Mouse (Mus musculus) lung, postnatal 4 days (tissue): Measurements from ENCODE around the gene Teddm1b.
A peak's percentile ranks its signal among the peaks of the same experiment; 100 is the strongest.
"Not testable (repeated sequence)": the region's sequence is repeated elsewhere in the genome, so short reads cannot be mapped to it uniquely, and the experiment has no call there.

ENCODE experiments used
- DNase-seq, 2 experiments: peaks; one replicate each; pipeline ENCODE4 v3.0.0; 2021

Gene Teddm1b

DNA sequence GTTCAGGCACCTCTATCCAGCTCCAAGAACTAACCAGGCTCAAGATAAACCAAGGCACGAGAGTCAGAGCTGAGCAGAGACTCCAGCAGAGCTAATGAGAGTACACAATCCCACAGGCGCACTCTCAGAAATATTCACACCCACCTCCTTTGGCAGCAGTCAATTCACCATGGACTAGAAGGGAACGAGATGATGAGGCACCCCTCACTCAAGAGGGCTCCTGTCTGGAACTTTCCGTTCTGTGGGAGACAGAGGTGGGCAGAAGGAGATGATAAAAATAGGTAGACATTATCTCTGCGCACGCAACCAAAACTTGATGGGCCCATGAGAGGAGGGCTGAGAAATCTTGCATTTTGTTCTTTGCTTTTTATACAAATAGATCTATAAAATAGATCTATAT is at the start of gene Teddm1b:
Gene Teddm1b, plus strand, starts transcription at position 301 of the 400 bp plus-strand sequence.
- DNase-seq: no peak

DNA sequence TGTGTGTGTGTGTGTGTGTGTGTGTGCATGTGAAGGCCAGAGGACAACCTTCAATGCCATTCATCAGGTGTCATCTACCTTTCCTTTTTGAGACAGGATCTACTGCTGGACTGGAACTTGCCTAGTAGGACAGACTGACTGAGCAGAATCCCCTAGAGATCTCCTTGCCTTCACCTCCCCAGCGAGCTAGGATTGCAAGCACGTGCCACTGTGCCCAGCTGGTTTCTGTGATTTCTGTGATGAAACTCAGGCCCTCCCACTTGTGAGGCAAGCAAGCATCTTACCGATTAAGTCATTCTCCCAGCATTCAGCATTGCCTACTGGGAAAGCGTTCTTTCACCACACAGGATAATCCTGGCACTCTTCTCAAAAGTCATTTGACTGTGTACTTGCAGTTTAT is 43.4 kb upstream of the Teddm1b start:
- DNase-seq: no peak

- DNase-seq: no peak
Measured at GRCm38 (mm10) chr1:153836036-153836435, 38.1 kb upstream of the Teddm1b start.

DNA sequence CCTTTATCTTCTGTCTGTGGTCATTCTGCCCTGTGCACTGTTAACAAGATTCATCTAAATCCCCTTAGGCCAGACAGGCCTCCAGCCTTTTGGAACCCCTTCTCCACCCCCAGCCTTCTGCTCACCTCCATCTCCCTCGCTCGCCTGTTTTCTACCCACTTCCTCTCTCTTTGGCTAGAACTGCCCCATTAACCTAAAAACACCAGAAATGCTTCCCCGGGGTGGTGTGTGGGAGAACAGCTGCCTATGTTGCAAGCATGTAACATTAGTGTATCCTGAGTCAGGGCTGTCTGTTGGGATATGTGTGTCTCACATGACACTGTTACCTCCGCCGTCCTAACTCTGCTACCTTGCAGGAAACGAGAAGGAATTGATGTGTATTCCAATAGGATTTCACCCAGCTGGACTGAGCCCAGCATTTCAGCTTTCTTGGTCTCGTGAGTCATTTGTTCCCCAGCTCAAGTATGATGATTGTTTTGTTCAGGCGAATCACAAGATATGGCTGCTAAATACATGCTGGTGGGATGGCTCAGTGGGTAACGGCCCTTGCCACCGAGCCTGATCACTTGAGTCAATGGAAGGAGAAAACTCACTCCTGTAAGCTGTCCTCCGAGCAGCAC is 31.9 kb upstream of the Teddm1b start:
- DNase-seq: no peak

- DNase-seq: no peak
Measured at GRCm38 (mm10) chr1:153844042-153844441, 30.1 kb upstream of the Teddm1b start, which contains the start of gene Rgsl1. Gene Rgsl1, minus strand, starts transcription at chr1:153844142.

- no peak for DNase-seq
Measured at GRCm38 (mm10) chr1:153846420-153846819, 27.7 kb upstream of the Teddm1b start.

DNA sequence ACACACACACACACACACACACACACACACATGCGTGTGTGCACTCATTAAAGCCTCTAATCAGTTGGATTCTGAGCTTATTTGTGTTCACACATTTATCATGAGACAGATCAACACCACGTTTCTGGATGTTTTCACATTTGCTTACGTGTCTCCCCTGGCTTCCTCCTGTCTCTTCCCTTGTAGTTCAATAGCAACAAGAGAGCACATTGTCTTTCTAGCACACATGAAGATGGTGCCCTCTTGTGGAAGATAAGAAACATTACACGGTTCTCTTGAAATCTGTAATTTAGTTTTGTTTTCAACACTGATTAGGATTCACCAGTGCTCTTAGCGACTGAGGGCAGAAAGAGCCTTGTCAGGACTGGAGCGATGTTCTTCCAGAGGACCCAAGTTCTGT is 27.3 kb upstream of the Teddm1b start:
- DNase-seq: no peak

DNA sequence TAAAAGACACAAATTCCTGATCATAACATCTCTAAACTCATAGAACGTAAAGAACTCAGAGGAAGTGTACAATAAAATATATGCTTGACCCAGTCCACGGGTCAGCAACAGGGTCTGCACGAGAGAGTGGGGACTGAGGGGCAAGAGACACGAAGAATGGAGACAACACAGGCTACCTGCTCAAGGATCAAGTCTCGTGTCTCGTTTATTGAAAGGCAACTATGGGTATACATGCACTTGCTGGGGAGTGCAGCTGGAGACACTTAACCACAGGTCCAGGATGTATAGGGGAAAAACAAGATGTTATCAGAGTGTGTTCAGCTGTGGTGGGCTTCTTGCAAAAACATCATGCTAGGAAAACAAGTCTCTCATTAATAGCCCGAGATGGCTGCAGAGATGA is 21.4 kb upstream of the Teddm1b start:
- not testable (repeated sequence) for DNase-seq

- no peak for DNase-seq
Measured at GRCm38 (mm10) chr1:153855946-153856345, 18.2 kb upstream of the Teddm1b start.

DNA sequence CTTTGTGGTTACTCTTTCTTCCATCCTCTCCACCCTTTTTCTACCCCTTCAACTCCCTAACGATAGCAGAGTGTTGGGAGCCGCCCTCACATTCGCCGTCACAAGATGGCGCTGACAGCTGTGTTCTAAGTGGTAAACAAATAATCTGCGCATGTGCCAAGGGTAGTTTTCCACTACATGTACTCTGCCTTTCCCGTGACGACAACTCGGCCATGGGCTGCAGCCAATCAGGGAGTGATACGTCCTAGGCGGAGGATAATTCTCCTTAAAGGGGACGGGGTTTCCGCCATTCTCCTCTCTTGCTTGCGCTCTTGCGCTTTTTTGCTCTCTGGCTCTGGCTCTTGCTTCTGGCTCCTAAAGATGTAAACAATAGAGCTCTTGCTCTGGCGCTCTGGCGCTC is 6.2 kb downstream of the Teddm1b start:
- DNase-seq: peak in 1 of 2 experiments; percentile 31

GRCm38 (mm10) chr1:153886024-153886633 is 12.0 kb downstream of the Teddm1b start:
- no peak for DNase-seq

DNA sequence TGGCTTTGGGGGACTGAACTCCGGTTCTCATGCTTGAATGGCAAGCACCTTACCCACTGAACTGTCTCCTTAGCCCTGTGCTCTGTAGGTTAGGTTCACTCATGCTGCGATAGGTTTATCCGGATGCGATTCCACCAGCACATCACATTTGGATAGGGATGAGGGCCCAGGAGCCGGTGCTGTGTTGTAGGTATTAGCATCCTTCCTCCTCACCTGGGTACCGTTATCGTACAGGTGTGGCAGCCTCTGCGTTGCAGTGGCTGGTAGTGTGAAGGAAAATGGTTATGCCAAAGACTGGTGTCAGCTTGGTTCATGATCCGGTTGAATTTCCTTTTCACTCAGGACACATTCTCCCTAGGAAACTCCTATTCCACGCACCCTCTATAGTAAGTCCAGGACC is 16.0 kb downstream of the Teddm1b start:
- DNase-seq: no peak

GRCm38 (mm10) chr1:153891442-153891841 is 17.3 kb downstream of the Teddm1b start, which contains the start of gene Teddm1a:
Gene Teddm1a, plus strand, starts transcription at chr1:153891742.
- no peak for DNase-seq

- DNase-seq: no peak
Measured at GRCm38 (mm10) chr1:153893746-153894145, 19.6 kb downstream of the Teddm1b start.

DNA sequence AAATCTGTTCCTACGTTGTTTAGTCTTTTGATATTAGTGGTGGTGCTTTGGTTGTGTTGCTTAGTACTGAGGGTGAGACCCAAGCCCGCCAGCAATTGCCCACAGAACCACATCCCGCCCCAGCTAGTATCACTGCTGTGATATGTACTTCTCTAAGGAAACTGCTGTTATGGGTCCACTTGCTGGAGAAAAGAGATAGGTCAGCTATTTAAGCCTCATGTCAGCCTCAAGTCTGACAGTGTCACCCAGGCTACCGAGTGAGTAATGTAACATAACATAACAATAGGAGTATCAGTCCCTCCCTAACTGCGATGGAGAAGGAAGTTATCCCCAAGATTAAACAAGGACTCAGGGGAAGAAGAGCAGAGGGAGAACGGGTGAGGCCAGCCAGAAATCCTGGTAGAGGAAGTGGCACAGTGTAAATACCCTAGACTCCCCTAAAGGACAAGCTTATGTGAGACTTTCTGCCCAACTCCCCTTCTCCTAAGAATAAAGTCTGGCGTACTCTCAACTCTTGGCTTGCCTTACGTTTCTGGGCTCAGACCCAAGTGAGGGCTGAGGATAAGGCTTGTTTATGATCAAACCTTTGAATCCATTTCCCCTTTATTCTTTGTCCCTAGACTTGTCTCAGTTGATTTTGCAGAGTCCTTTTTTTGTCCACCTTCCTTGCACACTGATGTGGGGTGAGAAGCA is 20.2 kb downstream of the Teddm1b start:
- DNase-seq: no peak

DNA sequence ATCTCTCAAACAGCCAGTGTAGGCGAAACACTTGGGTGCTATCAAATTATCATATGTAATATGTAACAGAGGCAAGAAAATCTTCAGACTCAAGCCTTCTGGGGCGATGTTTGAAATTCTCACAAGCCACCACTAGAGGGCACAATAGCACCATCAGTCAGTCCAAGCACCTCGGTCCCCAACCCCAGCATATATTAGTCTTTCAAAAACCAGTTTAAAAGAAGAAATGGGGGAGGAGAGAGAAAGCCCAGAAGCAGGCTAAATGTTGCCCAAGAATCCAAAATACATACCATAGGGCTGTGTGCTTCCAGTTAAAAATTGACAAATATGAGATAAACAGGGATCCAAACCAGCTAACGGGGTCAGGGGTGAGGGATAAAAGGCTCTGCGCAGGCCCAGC is 20.8 kb downstream of the Teddm1b start:
- peak; percentile 62 to 83 for DNase-seq

- DNase-seq: no peak
Measured at GRCm38 (mm10) chr1:153897196-153897595, 23.1 kb downstream of the Teddm1b start.

DNA sequence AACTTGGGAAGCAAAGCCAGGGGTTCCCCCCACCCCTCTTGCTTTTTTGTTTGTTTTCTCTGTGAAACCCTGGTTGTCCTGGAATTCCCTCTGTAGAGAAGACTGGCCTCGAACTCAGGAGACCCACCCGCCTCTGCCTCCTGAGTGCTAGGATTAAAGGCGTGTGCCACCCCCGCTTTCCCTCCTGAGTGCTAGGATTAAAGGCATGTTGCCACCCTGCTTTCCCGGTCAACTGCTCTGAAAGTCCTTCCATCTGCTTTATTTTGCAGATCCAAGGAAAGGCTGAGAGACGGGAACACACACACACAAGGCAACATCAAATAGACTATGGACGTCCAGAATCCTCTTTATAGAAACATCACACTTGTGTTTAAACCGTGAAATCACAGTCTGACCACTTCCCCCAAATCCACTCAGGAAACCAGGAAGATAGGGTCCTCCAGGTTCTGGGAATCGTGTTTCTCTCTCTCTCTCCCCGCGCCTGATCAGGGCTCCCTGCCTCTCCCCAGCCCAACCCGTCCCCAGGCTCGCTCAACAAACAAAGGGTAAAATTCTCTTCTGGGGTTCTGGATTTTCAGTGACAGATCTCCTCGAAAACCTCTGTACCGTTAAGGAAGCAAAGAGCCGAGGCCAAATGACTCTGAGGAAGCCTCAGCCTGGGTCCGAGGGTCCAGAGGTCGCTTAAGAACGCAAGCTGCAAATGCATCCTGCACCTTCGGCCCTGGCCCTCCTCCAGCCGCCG is 25.0 kb downstream of the Teddm1b start:
- no peak for DNase-seq

DNA sequence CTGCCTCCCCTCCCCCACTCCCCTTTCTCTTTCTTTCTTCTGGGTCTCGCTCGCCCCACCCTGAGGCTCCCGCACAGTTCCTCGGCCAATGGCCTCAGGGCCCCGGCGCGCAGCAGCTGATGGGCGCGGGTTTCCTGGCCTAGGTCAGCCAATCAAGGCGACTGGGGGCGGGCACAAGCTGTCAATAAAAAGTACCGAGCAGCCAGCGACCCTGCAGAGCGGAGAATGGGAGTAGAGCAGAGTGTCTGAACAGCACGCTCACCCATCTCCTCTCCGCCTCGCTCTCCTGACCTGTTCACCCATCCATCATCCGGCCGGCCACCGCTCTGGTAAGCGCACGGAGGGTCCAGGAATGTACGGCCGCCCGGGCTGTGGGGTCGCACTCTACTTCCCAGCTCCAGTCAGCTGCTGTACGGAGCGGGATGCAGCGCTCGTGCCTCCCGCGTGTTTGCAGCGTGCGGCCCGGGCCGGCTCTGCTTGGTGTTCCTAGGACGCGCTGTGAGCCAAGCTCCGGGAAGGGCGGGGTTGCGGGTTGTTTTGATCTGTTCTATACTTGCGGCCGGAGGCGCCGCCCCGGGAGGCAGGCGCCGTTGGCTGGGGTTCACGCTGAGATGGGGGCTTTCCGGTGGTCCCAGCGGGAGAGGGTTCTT is 25.7 kb downstream of the Teddm1b start, which contains the start of the genes Glul and Teddm2:
Gene Glul, plus strand, starts transcription at position 214 of the 650 bp plus-strand sequence.
Gene Teddm2, minus strand, starts transcription at position 498 of the 650 bp plus-strand sequence.
- peak; percentile 97 to 98 for DNase-seq

GRCm38 (mm10) chr1:153900381-153900780 is 26.2 kb downstream of the Teddm1b start:
- no peak for DNase-seq

GRCm38 (mm10) chr1:153900860-153901730 is 26.9 kb downstream of the Teddm1b start:
- DNase-seq: peak; percentile 60 to 68

GRCm38 (mm10) chr1:153903006-153903405 is 28.9 kb downstream of the Teddm1b start:
- no peak for DNase-seq
